Mouse (Mus musculus) megakaryocyte progenitor cell, adult 5-6 weeks (primary cell): ENCODE results near the gene Oxct1. TPM values are rescaled to one million over a fixed set of nuclear protein-coding genes. Genes with fewer than 3 reads are reported as not detected.

ENCODE experiments used
- ATAC-seq: replicated peaks from 2 replicates; pipeline ENCODE4 v1.8.0; 2016; ENCODE audit warnings: mild to moderate bottlenecking, moderate TSS enrichment, inconsistent platforms; ENCODE audit not compliant: poor library complexity
- total RNA-seq, 2 experiments: library from RNA; stranded (forward) in 1 of 2; stranded (reverse) in 1 of 2; fragments of 157-497, 149-512 nt in 1 of 2; fragments of 200-1000 nt in 1 of 2; gene quantifications; 2 replicates each; pipeline versions ENCODE4 v1.2.3 to v1.2.4; 2015 to 2017

Gene Oxct1
- total RNA-seq, 2 experiments from 2014 or later, result 83.8 to 257 TPM

GRCm38 (mm10) chr15:4027671-4028410 lies 1.7 kb downstream of the Oxct1 start:
- no peak for ATAC-seq

DNA sequence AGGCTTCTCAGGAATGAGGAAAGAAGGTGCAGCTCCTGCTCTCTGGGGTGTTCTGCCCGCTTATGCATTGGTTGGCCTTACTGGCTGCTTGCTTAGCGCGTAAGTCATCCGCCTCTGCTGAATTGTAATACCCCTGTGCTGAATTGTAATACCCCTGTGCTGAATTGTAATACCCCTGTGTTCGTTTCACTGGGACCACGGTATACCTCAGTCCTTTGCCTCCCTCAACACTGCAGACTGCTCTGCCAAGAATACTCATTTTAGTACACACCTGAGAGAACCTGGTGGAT lies 2.2 kb downstream of the Oxct1 start:
- ATAC-seq, result no peak

- ATAC-seq, result no peak
These were observed 2.8 kb downstream of the Oxct1 start for GRCm38 (mm10) chr15:4028960-4029359.

DNA sequence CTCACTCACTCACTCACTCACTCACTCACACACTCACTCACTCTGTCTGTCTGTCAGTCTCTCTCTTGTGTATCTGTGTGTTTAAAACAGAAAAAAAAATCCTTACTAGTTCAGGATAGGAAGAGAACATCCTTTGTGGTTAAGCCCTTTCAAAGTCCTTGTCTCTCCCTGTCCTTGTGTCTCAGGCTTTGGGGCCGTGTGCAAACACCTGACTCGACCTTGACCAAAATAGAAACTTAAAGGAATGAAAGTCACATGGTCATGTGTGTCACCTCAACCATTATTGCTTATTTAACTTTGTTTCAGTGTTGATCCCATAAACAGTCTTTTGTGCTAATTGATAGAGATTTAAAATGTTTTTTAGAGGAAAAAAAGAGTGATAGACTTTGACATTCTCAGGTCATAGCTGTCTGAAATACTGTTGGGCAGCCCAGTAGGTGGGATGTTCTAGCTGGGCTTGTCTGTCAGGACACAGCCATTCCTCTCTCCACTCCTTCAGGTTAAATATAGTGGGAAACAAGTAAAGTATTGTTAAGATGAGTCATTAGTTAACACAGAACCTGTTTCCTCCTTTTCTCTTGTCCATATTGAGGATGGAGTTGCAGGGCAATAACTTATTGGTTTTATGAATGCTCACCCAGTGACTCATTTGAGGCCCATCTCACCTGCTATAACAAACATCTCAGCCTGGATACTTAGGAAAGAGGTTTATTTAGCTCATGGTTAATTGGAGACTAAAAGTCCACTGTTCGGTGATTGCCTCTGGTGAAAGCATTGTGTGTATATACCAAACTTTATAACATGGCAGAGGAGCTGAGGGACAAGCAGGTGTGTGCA lies 7.2 kb downstream of the Oxct1 start:
- ATAC-seq, result no peak

GRCm38 (mm10) chr15:4042423-4042822 lies 16.2 kb downstream of the Oxct1 start:
- ATAC-seq, result peak; percentile 63

GRCm38 (mm10) chr15:4043032-4043471 lies 16.9 kb downstream of the Oxct1 start:
- peak; percentile 93 for ATAC-seq

DNA sequence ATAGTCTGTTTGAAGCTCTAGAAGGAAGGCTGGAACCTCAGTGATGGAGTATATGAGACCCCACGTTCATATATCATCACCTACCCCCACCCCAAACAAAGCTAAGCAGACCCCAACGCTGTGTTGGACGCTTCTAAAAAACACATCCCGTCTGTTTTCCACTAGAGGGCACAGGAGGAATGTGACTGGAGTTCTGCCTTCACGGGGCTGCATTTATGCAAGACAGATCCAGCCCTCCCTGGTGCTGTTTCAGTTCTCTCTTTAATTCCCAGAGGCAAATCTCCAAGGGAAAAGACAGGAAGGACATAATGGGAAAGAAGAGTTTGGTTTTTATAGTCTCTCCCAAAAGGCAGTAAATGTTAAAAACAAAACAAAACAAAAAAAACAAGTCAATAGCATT lies 30.4 kb downstream of the Oxct1 start:
- no peak for ATAC-seq

DNA sequence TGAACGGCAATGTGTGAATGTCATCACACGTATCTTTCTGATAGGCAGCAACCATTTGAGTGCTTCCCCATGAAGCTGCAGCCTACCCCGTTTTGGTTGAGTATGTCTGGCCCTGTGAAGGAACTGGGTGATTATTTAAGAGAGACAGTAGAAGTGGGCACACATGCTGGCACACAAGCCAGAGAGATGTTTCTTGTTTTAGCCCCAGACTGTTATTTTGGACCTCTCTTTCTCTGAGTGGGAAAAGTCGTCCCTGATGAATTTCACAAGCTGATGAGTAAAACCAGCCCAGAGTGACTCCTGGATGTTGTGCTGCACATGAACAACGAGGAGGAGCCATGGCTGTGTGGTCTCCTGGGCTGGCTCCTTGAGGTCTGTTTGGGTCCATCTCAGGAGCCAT lies 37.4 kb downstream of the Oxct1 start:
- ATAC-seq, result no peak

GRCm38 (mm10) chr15:4064013-4064412 lies 37.8 kb downstream of the Oxct1 start:
- ATAC-seq, result no peak

DNA sequence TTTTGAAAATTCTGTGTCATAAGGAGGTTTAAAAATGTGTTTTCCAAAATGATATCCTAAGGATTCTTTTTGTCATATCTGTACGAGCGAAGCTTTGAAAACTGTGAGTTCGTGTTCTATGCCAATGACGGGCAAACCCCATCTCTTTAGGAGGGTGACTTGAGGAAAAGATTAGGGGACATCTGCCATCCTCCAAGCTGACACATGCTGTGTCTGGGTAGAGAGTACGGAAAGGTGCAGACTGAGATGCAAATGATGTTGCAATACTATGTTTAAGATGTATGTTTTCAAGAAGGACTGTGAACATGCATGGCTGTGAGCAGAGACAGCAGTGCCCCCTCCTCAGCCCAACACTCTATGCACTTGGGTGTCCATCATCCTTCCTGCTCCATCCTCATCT lies 38.5 kb downstream of the Oxct1 start:
- ATAC-seq, result no peak

DNA sequence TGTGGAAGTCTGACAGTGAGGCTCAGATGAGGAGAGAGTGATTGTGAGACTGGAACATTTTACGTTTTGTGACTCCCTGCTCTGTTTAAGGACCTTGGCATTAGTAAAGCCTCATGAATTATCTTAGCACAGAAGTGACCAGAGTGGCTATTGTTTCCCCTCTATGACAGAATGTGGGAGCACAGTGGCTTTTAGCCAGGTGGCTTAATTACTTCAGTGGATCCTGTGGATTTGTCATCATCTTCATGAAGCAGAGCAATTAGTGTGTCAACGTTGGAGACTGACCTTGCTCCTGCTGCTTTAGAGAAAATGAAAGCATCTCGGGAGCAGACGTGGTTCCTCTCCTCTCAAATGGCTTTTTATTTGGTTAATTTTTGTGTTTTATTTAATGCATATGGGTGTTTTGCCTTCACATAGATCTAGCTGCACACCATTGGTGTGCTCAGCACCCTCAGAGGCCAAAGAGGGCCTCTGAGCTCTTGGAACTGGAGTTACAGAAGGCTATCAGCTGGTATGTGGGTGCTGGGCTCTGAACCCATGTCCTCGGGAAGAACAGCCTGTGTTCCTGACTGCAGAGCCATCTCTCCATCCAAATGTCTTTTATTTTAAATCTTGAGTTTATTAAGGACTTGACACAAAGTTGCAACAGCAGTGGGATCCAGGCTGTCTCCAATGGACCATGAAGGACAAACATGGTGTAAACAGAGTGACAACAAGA lies 41.2 kb downstream of the Oxct1 start:
- ATAC-seq, result no peak

- no peak for ATAC-seq
These were observed 51.8 kb downstream of the Oxct1 start for GRCm38 (mm10) chr15:4077978-4078377.

GRCm38 (mm10) chr15:4078785-4079184 lies 52.6 kb downstream of the Oxct1 start:
- ATAC-seq, result no peak

GRCm38 (mm10) chr15:4079425-4080189 lies 53.4 kb downstream of the Oxct1 start:
- ATAC-seq, result no peak

- ATAC-seq, result peak; percentile 29; the same call in 1 of the 2 replicates
These were observed 59.6 kb downstream of the Oxct1 start for GRCm38 (mm10) chr15:4085600-4086384.

DNA sequence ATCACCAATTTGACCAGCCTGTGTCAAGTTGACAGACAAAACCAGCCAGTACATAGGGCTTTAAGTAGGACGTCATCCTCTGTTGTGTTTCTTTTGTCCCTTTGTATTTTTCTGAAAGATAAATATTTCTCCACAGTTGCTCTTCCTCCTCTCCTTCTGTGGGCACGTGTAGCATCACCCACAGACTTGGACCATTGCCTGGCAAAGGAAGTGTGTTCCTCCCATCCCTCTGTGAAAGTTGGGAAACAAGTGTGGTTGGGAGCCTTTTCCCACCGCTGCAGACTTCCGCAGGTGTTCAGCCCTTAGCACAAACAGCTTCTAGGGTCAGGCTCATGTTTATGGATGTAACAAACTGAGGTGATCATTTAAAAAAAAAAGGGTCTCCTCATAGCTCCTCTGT lies 61.3 kb downstream of the Oxct1 start:
- no peak for ATAC-seq

- ATAC-seq, result no peak
These were observed 61.7 kb downstream of the Oxct1 start for GRCm38 (mm10) chr15:4087914-4088313.

- ATAC-seq, result no peak
These were observed 64.4 kb downstream of the Oxct1 start for GRCm38 (mm10) chr15:4090601-4091000.

GRCm38 (mm10) chr15:4092586-4092985 lies 66.4 kb downstream of the Oxct1 start:
- no peak for ATAC-seq

DNA sequence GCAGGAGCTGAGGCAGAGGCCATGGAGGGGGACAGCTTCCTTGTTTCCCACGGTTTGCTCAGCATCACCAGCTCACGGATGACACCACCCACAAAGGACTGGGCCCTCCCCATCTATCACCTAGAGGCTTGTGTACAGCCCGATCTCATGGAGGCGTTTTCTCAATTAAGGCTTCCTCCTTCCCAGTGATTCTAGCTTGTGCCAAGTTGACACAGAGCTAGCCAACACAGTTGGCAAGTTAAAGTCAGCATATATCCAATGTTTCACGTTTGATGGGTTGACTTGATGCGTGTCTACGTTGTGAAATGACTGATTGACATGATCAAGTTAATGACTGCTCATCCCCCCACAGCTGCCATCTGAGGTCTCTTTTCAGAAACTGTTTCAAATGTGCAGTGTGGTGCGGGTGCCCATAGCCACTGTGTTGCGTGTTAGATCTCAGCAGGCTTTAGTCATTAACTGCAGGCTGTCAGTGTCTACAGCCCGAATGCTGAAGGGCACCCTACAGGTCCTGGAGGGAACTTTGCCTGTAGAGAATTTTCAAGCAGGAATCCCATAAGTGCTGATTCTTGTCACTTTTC lies 74.2 kb downstream of the Oxct1 start:
- no peak for ATAC-seq
